Mouse (Mus musculus): ENCODE data around the gene Nudc.

Nudc gene

GRCm38 (mm10) chr4:133491800-133492199 is 54.0 kb downstream of the Nudc start:
- in situ Hi-C loops (cut with MseI, MboI): no loop called here

- in situ Hi-C loops (cut with MseI, MboI): no loop called here
Measured at GRCm38 (mm10) chr4:133489489-133490245, 56.1 kb downstream of the Nudc start.

- in situ Hi-C loops (cut with MseI, MboI): no loop called here
Measured at GRCm38 (mm10) chr4:133488619-133489392, 57.0 kb downstream of the Nudc start.

- in situ Hi-C loops (cut with MseI, MboI): no loop called here
Measured at GRCm38 (mm10) chr4:133486673-133487357, 59.0 kb downstream of the Nudc start.

- in situ Hi-C loops (cut with MseI, MboI): no loop called here
Measured at GRCm38 (mm10) chr4:133485691-133486425, 59.9 kb downstream of the Nudc start.

- in situ Hi-C loops (cut with MseI, MboI): no loop called here
Measured at GRCm38 (mm10) chr4:133484266-133485025, 61.4 kb downstream of the Nudc start.
